Mouse (Mus musculus): ENCODE results near the gene Rnf224. TPM values are rescaled to one million over a fixed set of nuclear protein-coding genes. Genes with fewer than 3 reads are reported as not detected.

The Rnf224 gene
- polyA plus RNA-seq, 2 experiments = 0.05 TPM; not detected in 1

DNA sequence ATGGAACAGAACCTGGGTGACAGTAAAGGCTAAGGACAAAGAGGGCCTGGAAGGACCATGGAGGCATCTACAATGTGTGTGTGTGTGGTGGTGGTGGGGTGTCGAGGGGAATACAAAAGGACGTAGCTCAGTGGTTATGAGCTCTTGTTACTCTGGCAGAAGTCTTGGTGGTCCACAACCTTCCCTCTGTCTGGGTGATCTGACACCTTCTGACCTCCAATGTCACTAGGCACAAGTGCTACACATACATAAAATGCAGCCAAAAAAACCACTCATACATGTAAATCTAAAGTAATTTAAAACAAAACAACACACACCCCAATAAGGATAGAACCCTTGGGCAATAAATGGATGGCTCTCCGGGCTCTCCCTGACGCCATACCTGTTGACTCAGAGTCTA is 9.2 kb downstream of the Rnf224 start:
- 87% methylated on average over 4 of the region's 4 CpGs for WGBS
- no peak for ATAC-seq (ENCODE audit: low FRiP score, low read depth)
- H3K27ac ChIP-seq (replicated peaks; ENCODE audit: low read depth, low read length) = no peak overlapping the region

DNA sequence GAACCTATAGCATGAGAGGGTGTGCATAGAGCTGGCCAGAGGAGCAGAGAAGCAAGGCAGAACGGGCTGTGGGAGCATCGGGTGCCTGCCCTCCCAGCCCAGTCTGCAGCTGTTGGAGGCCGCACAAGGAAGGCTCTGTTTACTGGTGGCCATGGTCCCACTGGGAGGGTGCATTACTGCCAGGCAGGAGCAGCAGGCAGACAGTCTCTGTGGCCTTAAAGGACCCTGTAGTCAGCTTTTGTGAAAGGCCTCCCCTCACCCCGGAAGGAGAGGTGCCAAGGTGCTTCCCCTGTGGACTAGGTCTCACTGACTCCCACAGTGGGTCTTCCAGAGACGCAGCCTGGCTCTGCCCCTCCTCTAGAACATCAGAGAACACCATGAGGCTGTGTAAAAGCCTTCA is 9.7 kb downstream of the Rnf224 start:
- no peak for TF ChIP-seq POLR2A (IDR thresholded peaks at IDR 0.05; ENCODE audit: borderline replicate concordance, extremely low read depth, insufficient read depth, insufficient read length)
- Histone ChIP-seq H3K4me3 (replicated peaks; ENCODE audit: low read length) (no peak overlapping the region), H3K4me2 (replicated peaks; ENCODE audit: low read depth, low read length, severe bottlenecking) (no peak overlapping the region), H3K27me3 (ENCODE audit: control insufficient read depth, insufficient read depth, low read length) (no peaks in the 10 kb centered on the region), H3K9ac (ENCODE audit: low read depth, low read length, severe bottlenecking) (no peak overlapping the region), H3K36me3 (ENCODE audit: control insufficient read depth, insufficient read depth, low read length) (peaks cover 2% of the 10 kb centered on the region; the same call in 1 of the 2 replicates), H3K9me3 (ENCODE audit: control insufficient read depth, low read length) (no peaks in the 10 kb centered on the region), H3K27ac (replicated peaks; ENCODE audit: low read depth, low read length) (no peak overlapping the region), H3K4me1 (ENCODE audit: control insufficient read depth, insufficient read depth, low read length) (peaks cover 12% of the 10 kb centered on the region)
- WGBS = 65% methylated on average over 5 of the region's 5 CpGs
- ATAC-seq (ENCODE audit: low FRiP score, low read depth) (no peak), DNase-seq (ENCODE audit: low spot score) (no peak)

More for the DNA sequence above, 9.2 kb downstream of the Rnf224 start:
- DNase-seq (ENCODE audit: low spot score) = no peak
- no peak overlapping the region for H3K9ac ChIP-seq (ENCODE audit: low read depth, low read length, severe bottlenecking)
- H3K4me1 ChIP-seq (ENCODE audit: control insufficient read depth, insufficient read depth, low read length) = peaks cover 12% of the 10 kb centered on the region
- H3K4me3 ChIP-seq (replicated peaks; ENCODE audit: low read length) = no peak overlapping the region
- no peaks in the 10 kb centered on the region for H3K27me3 ChIP-seq (ENCODE audit: control insufficient read depth, insufficient read depth, low read length)
- H3K36me3 ChIP-seq (ENCODE audit: control insufficient read depth, insufficient read depth, low read length) = no peaks in the 10 kb centered on the region
- no peaks in the 10 kb centered on the region for H3K9me3 ChIP-seq (ENCODE audit: control insufficient read depth, low read length)
- H3K4me2 ChIP-seq (replicated peaks; ENCODE audit: low read depth, low read length, severe bottlenecking) = no peak overlapping the region
- TF ChIP-seq POLR2A (IDR thresholded peaks at IDR 0.05; ENCODE audit: borderline replicate concordance, extremely low read depth, insufficient read depth, insufficient read length) = no peak

DNA sequence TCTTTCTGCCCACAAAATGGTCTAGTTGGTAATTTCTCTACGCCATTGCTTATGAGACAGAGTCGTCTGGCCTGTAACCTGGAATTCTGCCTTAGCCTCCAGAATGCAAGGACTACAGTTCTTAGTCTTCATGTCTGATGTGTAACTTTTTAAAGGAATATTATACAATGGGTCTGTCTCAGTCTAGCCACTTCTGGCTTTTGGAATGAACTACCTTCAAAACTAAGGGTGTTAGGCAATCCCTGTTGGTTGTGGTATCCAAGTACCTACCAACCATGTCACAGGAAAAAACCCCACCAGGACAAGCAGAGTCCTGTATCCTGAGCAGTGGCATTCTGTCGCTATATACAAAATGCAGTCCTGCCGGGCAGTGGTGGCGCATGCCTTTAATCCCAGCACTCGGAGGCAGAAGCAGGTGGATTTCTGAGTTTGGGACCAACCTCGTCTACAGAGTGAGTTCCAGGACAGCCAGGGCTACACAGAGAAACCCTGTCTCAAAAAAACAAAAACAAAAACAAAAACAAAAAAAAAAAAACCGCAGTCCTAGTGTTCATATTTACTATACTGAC is 10.7 kb downstream of the Rnf224 start:
- ATAC-seq (ENCODE audit: low FRiP score, low read depth) (no peak), DNase-seq (ENCODE audit: low spot score) (no peak)
- Histone ChIP-seq H3K9ac (ENCODE audit: low read depth, low read length, severe bottlenecking) (no peak overlapping the region), H3K4me1 (ENCODE audit: control insufficient read depth, insufficient read depth, low read length) (peaks cover 12% of the 10 kb centered on the region), H3K4me2 (replicated peaks; ENCODE audit: low read depth, low read length, severe bottlenecking) (peak overlapping the region; percentile 50; the same call in 1 of the 2 replicates), H3K27ac (replicated peaks; ENCODE audit: low read depth, low read length) (peak overlapping the region; percentile 91; the same call in 1 of the 2 replicates), H3K27me3 (ENCODE audit: control insufficient read depth, insufficient read depth, low read length) (no peaks in the 10 kb centered on the region), H3K36me3 (ENCODE audit: control insufficient read depth, insufficient read depth, low read length) (peaks cover 9% of the 10 kb centered on the region; the same call in 1 of the 2 replicates), H3K4me3 (replicated peaks; ENCODE audit: low read length) (no peak overlapping the region), H3K9me3 (ENCODE audit: control insufficient read depth, low read length) (no peaks in the 10 kb centered on the region)
- WGBS = 65% methylated on average over 8 of the region's 8 CpGs
- TF ChIP-seq POLR2A (IDR thresholded peaks at IDR 0.05; ENCODE audit: borderline replicate concordance, extremely low read depth, insufficient read depth, insufficient read length) = no peak

DNA sequence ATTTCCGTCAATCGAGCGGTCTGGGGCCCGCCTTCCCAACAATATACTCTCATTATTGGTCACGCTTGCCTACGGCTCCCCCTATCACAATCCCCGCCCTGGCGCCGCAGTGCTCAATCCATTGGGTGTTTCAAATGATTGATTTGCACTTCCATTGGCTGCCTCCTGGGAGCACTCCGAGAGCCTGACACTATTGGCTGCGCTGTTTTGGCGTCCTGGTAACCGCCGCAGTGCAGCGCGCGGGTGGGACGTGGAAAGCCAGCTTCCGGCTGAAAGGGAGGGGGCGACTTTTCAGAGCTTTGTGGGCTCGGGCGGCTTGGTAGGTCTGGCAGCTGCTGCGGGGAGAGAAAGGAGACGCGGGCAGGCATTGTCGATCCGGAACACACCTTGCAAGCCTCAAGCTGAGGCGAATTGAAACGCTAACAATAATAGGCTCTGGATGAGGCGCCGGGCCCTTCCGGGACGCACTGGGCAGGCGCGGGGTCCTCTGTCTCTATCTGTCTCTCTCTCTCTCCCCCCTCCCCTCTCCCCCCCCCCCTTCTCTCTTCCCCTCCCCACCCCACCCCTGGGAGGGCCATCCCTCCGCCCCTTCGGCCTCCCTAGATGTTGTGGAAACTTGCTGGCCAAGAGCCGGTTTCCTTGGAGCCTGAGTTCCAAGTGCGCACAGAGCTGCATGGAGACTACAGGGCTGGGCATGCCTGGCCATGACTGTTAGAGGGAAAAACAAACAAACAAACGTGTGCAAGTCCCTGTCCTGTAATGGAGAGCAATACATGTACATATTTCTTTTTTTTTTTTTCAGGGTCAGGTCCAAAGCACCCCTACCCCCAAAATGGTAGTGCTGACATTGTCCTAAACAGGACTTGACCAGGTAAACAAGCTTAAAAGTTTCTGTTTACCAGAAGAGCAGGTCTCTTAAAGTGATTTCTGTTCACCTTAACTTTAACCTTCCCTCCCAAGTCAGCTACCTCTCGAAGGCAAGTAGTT is 11.5 kb downstream of the Rnf224 start:
- 2% methylated on average over 35 of the region's 41 CpGs for WGBS
- peak; percentile 78; the same call in 1 of the 2 replicates for TF ChIP-seq POLR2A (IDR thresholded peaks at IDR 0.05; ENCODE audit: borderline replicate concordance, extremely low read depth, insufficient read depth, insufficient read length)
- Histone ChIP-seq H3K4me1 (ENCODE audit: control insufficient read depth, insufficient read depth, low read length) (peaks cover 12% of the 10 kb centered on the region), H3K4me2 (replicated peaks; ENCODE audit: low read depth, low read length, severe bottlenecking) (peak overlapping the region; percentile 50), H3K27ac (replicated peaks; ENCODE audit: low read depth, low read length) (peak overlapping the region; percentile 91), H3K27me3 (ENCODE audit: control insufficient read depth, insufficient read depth, low read length) (no peaks in the 10 kb centered on the region), H3K9me3 (ENCODE audit: control insufficient read depth, low read length) (no peaks in the 10 kb centered on the region), H3K4me3 (replicated peaks; ENCODE audit: low read length) (peak overlapping the region; percentile 86), H3K9ac (ENCODE audit: low read depth, low read length, severe bottlenecking) (peak overlapping the region; percentile 72), H3K36me3 (ENCODE audit: control insufficient read depth, insufficient read depth, low read length) (peaks cover 9% of the 10 kb centered on the region; the same call in 1 of the 2 replicates)
- ATAC-seq (ENCODE audit: low FRiP score, low read depth) (peak; percentile 96), DNase-seq (ENCODE audit: low spot score) (peak; percentile 100)

DNA sequence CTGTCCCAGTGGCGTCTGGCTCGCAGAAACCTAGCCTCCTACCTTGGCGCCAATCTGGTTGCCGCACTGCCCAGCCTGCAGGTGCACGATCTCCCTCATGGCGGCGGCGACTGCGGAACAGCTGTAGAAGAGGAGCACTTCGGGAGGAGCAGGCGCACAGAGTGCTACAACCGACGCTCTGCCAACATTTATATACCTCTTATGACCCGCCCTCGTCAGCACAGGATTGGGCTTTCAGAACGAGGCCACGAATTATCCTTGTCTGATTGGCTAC is 12.2 kb downstream of the Rnf224 start, which contains the start of gene Tubb4b:
Tubb4b (minus strand) TSS at position 211 of the 274 bp plus-strand sequence.
- peak; percentile 99; the same call in 1 of the 2 replicates for TF ChIP-seq POLR2A (IDR thresholded peaks at IDR 0.05; ENCODE audit: borderline replicate concordance, extremely low read depth, insufficient read depth, insufficient read length)
- H3K4me3 ChIP-seq (replicated peaks; ENCODE audit: low read length) = peak within 1 kb of the TSS; percentile 86
- H3K4me1 ChIP-seq (ENCODE audit: control insufficient read depth, insufficient read depth, low read length) = peaks cover 12% of the 10 kb centered on the region
- no peak for DNase-seq (ENCODE audit: low spot score)
- H3K4me2 ChIP-seq (replicated peaks; ENCODE audit: low read depth, low read length, severe bottlenecking) = peak within 1 kb of the TSS; percentile 57
- H3K9me3 ChIP-seq (ENCODE audit: control insufficient read depth, low read length) = no peaks in the 10 kb centered on the region
- H3K9ac ChIP-seq (ENCODE audit: low read depth, low read length, severe bottlenecking) = peak within 1 kb of the TSS; percentile 76
- 0% methylated on average over 13 of the region's 17 CpGs for WGBS
- no peaks in the 10 kb centered on the region for H3K27me3 ChIP-seq (ENCODE audit: control insufficient read depth, insufficient read depth, low read length)
- peaks cover 9% of the 10 kb centered on the region; the same call in 1 of the 2 replicates for H3K36me3 ChIP-seq (ENCODE audit: control insufficient read depth, insufficient read depth, low read length)
- ATAC-seq (ENCODE audit: low FRiP score, low read depth) = no peak
- H3K27ac ChIP-seq (replicated peaks; ENCODE audit: low read depth, low read length) = peak within 1 kb of the TSS; percentile 91
